Mouse (Mus musculus): ENCODE data around the gene Hnrnpul1.

DNA sequence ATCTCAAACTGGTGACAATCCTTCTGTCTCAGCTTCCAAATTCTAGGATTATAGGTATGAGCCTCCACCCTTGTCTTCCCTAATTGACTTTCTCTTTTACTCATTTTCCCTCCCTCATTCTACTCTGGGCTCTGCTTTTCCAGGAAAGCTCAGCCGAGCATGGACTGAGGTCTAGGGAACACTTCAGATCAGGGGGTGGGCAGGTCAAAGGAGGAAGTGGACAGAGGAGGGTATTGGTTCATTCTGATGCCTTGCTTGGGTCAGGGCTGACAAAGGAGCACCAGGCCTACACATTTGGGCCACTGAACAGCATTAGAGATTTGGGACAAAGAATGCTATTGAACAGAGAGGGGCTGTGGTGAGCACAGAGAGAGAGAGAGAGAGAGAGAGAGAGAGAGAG is 30.3 kb upstream of the Hnrnpul1 start:
- TF ChIP-seq POLR2A (IDR thresholded peaks at IDR 0.05; ENCODE audit: borderline replicate concordance, extremely low read depth, insufficient read depth, insufficient read length, poor library complexity, severe bottlenecking) (no peak), CTCF (IDR thresholded peaks at IDR 0.05; ENCODE audit: borderline replicate concordance, extremely low read depth, insufficient read depth, insufficient read length) (no peak)

Measured in brain, embryonic 14.5 days (tissue).